In the genomic region with DNA sequence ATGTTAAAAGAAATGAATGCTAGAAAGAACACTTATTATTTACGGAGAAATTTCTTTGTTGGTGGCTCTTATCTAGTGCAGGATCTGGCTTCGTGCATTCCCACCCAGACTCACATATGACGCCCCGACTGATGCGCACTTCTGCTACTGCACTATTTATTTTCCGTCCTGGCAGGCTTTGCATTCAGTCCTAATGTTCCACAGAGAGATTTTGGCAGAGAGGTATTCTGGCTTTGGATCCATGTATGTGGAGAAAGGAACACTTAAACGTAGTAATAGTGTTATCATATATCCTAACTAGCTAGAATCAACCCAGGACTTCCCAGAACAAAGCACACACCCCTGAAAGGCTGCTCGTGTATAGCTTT, we compare ENCODE assay signal across 16 mouse cellular contexts. TPM values are rescaled to one million over a fixed set of nuclear protein-coding genes. Genes with fewer than 3 reads are reported as not detected.
DNase-seq lines count a peak whose midpoint lies in the region; ATAC-seq and TF ChIP-seq lines count a peak whose summit lies in the region.
"Had no signal": no experiment of that assay in that cellular context is flagged by ENCODE, and none has a peak within 500 bp of the region (broad histone marks: within the 10 kb centered on the region; RNA-seq: fewer than 3 reads in every experiment).

No protein-coding gene starts in this region.

- peaks cover 29% of the 10 kb centered on the region for H3K36me3 ChIP-seq in heart, adult 2 months (ENCODE audit: control insufficient read depth, insufficient read depth, low read length)
- H3K36me3 ChIP-seq in MEL (ENCODE audit: control insufficient read depth in 1 of 2, insufficient read depth in 2 of 2, low read length in 2 of 2): peaks cover 5 to 38% of the 10 kb centered on the region in 2 experiments; a peak in 3 of 4 replicates
- H3K36me3 ChIP-seq in midbrain, embryonic 14.5 days (ENCODE audit: control insufficient read depth, insufficient read depth, low read length): no peaks in the 10 kb centered on the region
- no peaks in the 10 kb centered on the region for H3K36me3 ChIP-seq in liver, postnatal 0 days (replicated peaks; ENCODE audit: insufficient read depth, low read length)
- H3K36me3 ChIP-seq: embryonic facial prominence, embryonic 12.5 days; limb, embryonic 10.5 days had no signal

- H3K27ac ChIP-seq in heart, adult 2 months: peak overlapping the region; percentile 70
- no peak overlapping the region for H3K27ac ChIP-seq in MEL (ENCODE audit: control insufficient read depth, low read depth, low read length)
- H3K27ac ChIP-seq in midbrain, embryonic 14.5 days (replicated peaks; ENCODE audit: low read depth, low read length): peak overlapping the region; percentile 32; the same call in 1 of the 2 replicates
- no peak overlapping the region for H3K27ac ChIP-seq in liver, postnatal 0 days (ENCODE audit: low read depth)
- H3K27ac ChIP-seq: embryonic facial prominence, embryonic 12.5 days; limb, embryonic 10.5 days; liver, embryonic 15.5 days had no signal

- no peak for TF ChIP-seq CTCF in heart, adult 2 months (IDR thresholded peaks at IDR 0.05)
- no peak for TF ChIP-seq CTCF in MEL (IDR thresholded peaks at IDR 0.05 in 2 of 3, conservative IDR thresholded peaks at IDR 0.05 in 1 of 3; ENCODE audit: control insufficient read depth in 1 of 3, insufficient read depth in 1 of 3, low read depth in 2 of 3, low read length in 3 of 3, poor library complexity in 1 of 3, severe bottlenecking in 1 of 3)
- TF ChIP-seq CTCF in brain, embryonic 14.5 days (IDR thresholded peaks at IDR 0.05; ENCODE audit: borderline replicate concordance, extremely low read depth, insufficient read depth, insufficient read length): no peak
- no peak for TF ChIP-seq CTCF in liver, postnatal 0 days (IDR thresholded peaks at IDR 0.05; ENCODE audit: low read depth)
- TF ChIP-seq CTCF in lung, adult 2 months (IDR thresholded peaks at IDR 0.05; ENCODE audit: insufficient read depth, low read length): no peak

- H3K4me3 ChIP-seq in heart, adult 2 months: no peak overlapping the region
- no peak overlapping the region for H3K4me3 ChIP-seq in MEL (ENCODE audit: control insufficient read depth in 1 of 2, insufficient read depth in 1 of 2, low read depth in 2 of 2, low read length in 2 of 2)
- H3K4me3 ChIP-seq in midbrain, embryonic 14.5 days (replicated peaks; ENCODE audit: low read depth, low read length): 0 out of 2 replicates have a peak overlapping the region, but pooled peaks have one; percentile 4
- no peak overlapping the region for H3K4me3 ChIP-seq in liver, postnatal 0 days (ENCODE audit: low read depth, low read length)
- no peak overlapping the region for H3K4me3 ChIP-seq in lung, adult 2 months (replicated peaks; ENCODE audit: extremely low read depth, low read depth, low read length)
- H3K4me3 ChIP-seq: embryonic facial prominence, embryonic 12.5 days; limb, embryonic 10.5 days; liver, embryonic 15.5 days had no signal

- H3K9me3 ChIP-seq in MEL (replicated peaks; ENCODE audit: insufficient read depth, low read length): no peaks in the 10 kb centered on the region
- H3K9me3 ChIP-seq in midbrain, embryonic 14.5 days (ENCODE audit: control insufficient read depth, low read length): no peaks in the 10 kb centered on the region
- H3K9me3 ChIP-seq in liver, postnatal 0 days (ENCODE audit: low read length): no peaks in the 10 kb centered on the region
- H3K9me3 ChIP-seq: embryonic facial prominence, embryonic 12.5 days; limb, embryonic 10.5 days; liver, embryonic 15.5 days had no signal

- WGBS in heart, adult 2 months: 38% methylated on average over 8 of the region's 8 CpGs
- 65% methylated on average over 8 of the region's 8 CpGs for WGBS in midbrain, embryonic 14.5 days
- 57% methylated on average over 8 of the region's 8 CpGs for WGBS in liver, postnatal 0 days (ENCODE audit: insufficient replicate concordance)
- WGBS in lung, adult 2 months: 53% methylated on average over 8 of the region's 8 CpGs

- no peak for TF ChIP-seq EP300 in heart, adult 2 months (IDR thresholded peaks at IDR 0.05; ENCODE audit: insufficient read depth, low read depth, low read length)
- TF ChIP-seq EP300 in MEL (IDR thresholded peaks at IDR 0.05; ENCODE audit: low read depth in 1 of 2, low read length in 2 of 2): no peak
- no peak for TF ChIP-seq EP300 in liver, postnatal 0 days (IDR thresholded peaks at IDR 0.05; ENCODE audit: low read depth)

- intact Hi-C loops in heart, adult 2 months (cut with DNase I): no loop called here
- intact Hi-C loops in heart, postnatal 14 days (cut with DNase I): loop anchor here (5.0 kb wide), 1 partner anchor 227 kb away; no protein-coding TSS in a partner anchor

- no peak for DNase-seq in heart, adult 2 months
- no peak for DNase-seq in heart, postnatal 14 days
- DNase-seq in MEL (ENCODE audit: low read depth, low spot score): no peak
- peak; percentile 76 for DNase-seq in brain, embryonic 14.5 days (ENCODE audit: low read depth)
- no peak for DNase-seq in midbrain, embryonic 14.5 days
- DNase-seq in liver, postnatal 0 days: no peak
- DNase-seq in lung, adult 2 months: no peak
- DNase-seq: cerebellum, adult 9-11 months; heart, postnatal 4 days; kidney, adult 2 months; kidney, postnatal 4 days; lung, postnatal 4 days; thymus, adult 18-20 months had no signal

- TF ChIP-seq POLR2A in heart, adult 2 months (IDR thresholded peaks at IDR 0.05; ENCODE audit: insufficient read depth, low read depth, low read length): no peak
- TF ChIP-seq POLR2A in MEL (IDR thresholded peaks at IDR 0.05; ENCODE audit: control insufficient read depth in 1 of 2, insufficient read depth in 1 of 2, low read depth in 1 of 2, low read length in 2 of 2, poor library complexity in 1 of 2): no peak
- no peak for TF ChIP-seq POLR2A in brain, embryonic 14.5 days (IDR thresholded peaks at IDR 0.05; ENCODE audit: borderline replicate concordance, extremely low read depth, insufficient read depth, insufficient read length, poor library complexity, severe bottlenecking)
- TF ChIP-seq POLR2A in lung, adult 2 months (IDR thresholded peaks at IDR 0.05; ENCODE audit: borderline replicate concordance, extremely low read depth, low read depth, low read length): no peak

- no peak overlapping the region for H3K9ac ChIP-seq in heart, adult 2 months (ENCODE audit: low read depth, low read length)
- no peak overlapping the region for H3K9ac ChIP-seq in MEL (ENCODE audit: control insufficient read depth, low read depth, low read length, poor library complexity, severe bottlenecking)
- H3K9ac ChIP-seq in midbrain, embryonic 14.5 days (replicated peaks; ENCODE audit: low read length): peak overlapping the region; percentile 29; the same call in 1 of the 2 replicates
- no peak overlapping the region for H3K9ac ChIP-seq in liver, postnatal 0 days (replicated peaks)
- H3K9ac ChIP-seq: embryonic facial prominence, embryonic 12.5 days; liver, embryonic 15.5 days had no signal

- no peak for TF ChIP-seq RAD21 in MEL (IDR thresholded peaks at IDR 0.05; ENCODE audit: low read depth, low read length)

- peaks cover 25% of the 10 kb centered on the region for H3K4me1 ChIP-seq in heart, adult 2 months (ENCODE audit: control insufficient read depth, insufficient read depth, low read length)
- peaks cover 13 to 20% of the 10 kb centered on the region in 2 experiments for H3K4me1 ChIP-seq in MEL (ENCODE audit: control insufficient read depth in 1 of 2, insufficient read depth in 2 of 2, low read length in 2 of 2)
- H3K4me1 ChIP-seq in midbrain, embryonic 14.5 days (ENCODE audit: control insufficient read depth, insufficient read depth, low read length): peaks cover 69% of the 10 kb centered on the region
- peaks cover 44% of the 10 kb centered on the region for H3K4me1 ChIP-seq in liver, postnatal 0 days (ENCODE audit: insufficient read depth)
- H3K4me1 ChIP-seq in lung, adult 2 months (ENCODE audit: control insufficient read depth, insufficient read depth, low read length): peaks cover 28% of the 10 kb centered on the region

- H3K27me3 ChIP-seq in heart, adult 2 months (ENCODE audit: control insufficient read depth, insufficient read depth, low read length): no peaks in the 10 kb centered on the region
- H3K27me3 ChIP-seq in MEL (ENCODE audit: control insufficient read depth in 1 of 2, insufficient read depth in 2 of 2, low read length in 2 of 2): no peaks in the 10 kb centered on the region
- H3K27me3 ChIP-seq in midbrain, embryonic 14.5 days (ENCODE audit: control insufficient read depth, insufficient read depth, low read length): no peaks in the 10 kb centered on the region
- no peaks in the 10 kb centered on the region for H3K27me3 ChIP-seq in liver, postnatal 0 days (ENCODE audit: insufficient read depth, low read length)
- H3K27me3 ChIP-seq: embryonic facial prominence, embryonic 12.5 days; liver, embryonic 15.5 days had no signal

- no peak for ATAC-seq in midbrain, embryonic 14.5 days (ENCODE audit: low FRiP score, low TSS enrichment)
- ATAC-seq in liver, postnatal 0 days: no peak

- H3K4me2 ChIP-seq in midbrain, embryonic 14.5 days (ENCODE audit: low read length): peak overlapping the region; percentile 49
- H3K4me2 ChIP-seq in liver, postnatal 0 days (ENCODE audit: low read depth, low read length): no peak overlapping the region
- H3K4me2 ChIP-seq: embryonic facial prominence, embryonic 12.5 days had no signal

- peaks cover 6% of the 10 kb centered on the region for H3K79me2 ChIP-seq in heart, adult 2 months (replicated peaks; ENCODE audit: control insufficient read depth, insufficient read depth, low read length)
- peaks cover 67% of the 10 kb centered on the region for H3K79me2 ChIP-seq in MEL (ENCODE audit: control insufficient read depth, insufficient read depth, low read length, poor library complexity)

TF ChIP-seq in MEL, 35 proteins besides CTCF, POLR2A, EP300 and RAD21:
- TF ChIP-seq POLR2AphosphoS2 (IDR thresholded peaks at IDR 0.05; ENCODE audit: low read length) (no peak), GATA1 (IDR thresholded peaks at IDR 0.05; ENCODE audit: low read depth, low read length) (peak; percentile 26; the same call in 1 of the 2 replicates)
TF ChIP-seq in MEL: peak in this region for 1.

RNA-seq across cellular contexts. Expression of a gene that starts 8.0 kb away (rescaled TPM):
- total RNA-seq in heart, adult 2 months (2021): 10 to 100 TPM; 65.2 to 74.5 TPM
- 18.1 and 27.9 TPM in 2 replicates for polyA plus RNA-seq in heart, adult 2 months (2012; rRNA removed)
- total RNA-seq in heart, postnatal 14 days (2021): 10 to 100 TPM; 84.5 to 91.7 TPM
- total RNA-seq in MEL (2012; rRNA removed): 12.4 and 12.8 TPM in 2 replicates
- 100 to 1,000 TPM in 1 of 2 experiments, 10 to 100 TPM in 1; 30.6 to 104 TPM for polyA plus RNA-seq in MEL (2012; ENCODE audit: insufficient read depth in 1 of 2, insufficient read length in 2 of 2, low read depth in 1 of 2, low replicate concordance in 2 of 2, missing spikeins in 1 of 2)
- 62.6 and 107 TPM in 2 replicates for polyA plus RNA-seq in brain, embryonic 14.5 days (2012; rRNA removed)
- polyA plus RNA-seq in midbrain, embryonic 14.5 days (2014; fragmentation: Nextera tagmentation; extraction: Ambion mirVana): 62.7 TPM in 2 replicates
- polyA plus RNA-seq in liver, postnatal 0 days (2015; fragmentation: Nextera tagmentation; extraction: Ambion mirVana): 4.5 and 5.5 TPM in 2 replicates
- polyA plus RNA-seq in lung, adult 2 months (2012; rRNA removed): 19.4 and 33.4 TPM in 2 replicates

Comparison
In these comparisons a context has a peak if more than half of its experiments do, and no peak if none do; other contexts are left out.
1. H3K27ac ChIP-seq: peak in heart, adult 2 months (single experiment) and midbrain, embryonic 14.5 days (single experiment); none in MEL (single experiment) and liver, postnatal 0 days (single experiment).